Mouse (Mus musculus) embryo, embryonic 10.5 days (tissue): ENCODE data around the gene Fzd7.
A peak's percentile ranks its signal among the peaks of the same experiment; 100 is the strongest.
"Not testable (repeated sequence)": the region's sequence is repeated elsewhere in the genome, so short reads cannot be mapped to it uniquely, and the experiment has no call there.

Experiments used
- DNase-seq: peaks from one replicate; pipeline ENCODE4 v3.0.0-alpha.2; 2015; ENCODE audit warnings: low spot score

Fzd7 gene

GRCm38 (mm10) chr1:59482331-59482695, at the start of gene Fzd7:
TSS of gene Fzd7 (plus strand) at chr1:59482424.
- no peak for DNase-seq

- no peak for DNase-seq
Measured at GRCm38 (mm10) chr1:59433296-59433695, 48.9 kb upstream of the Fzd7 start.

- no peak for DNase-seq
Measured at GRCm38 (mm10) chr1:59434071-59434470, 48.2 kb upstream of the Fzd7 start.

GRCm38 (mm10) chr1:59435270-59435669, 47.0 kb upstream of the Fzd7 start:
- DNase-seq = no peak

- no peak for DNase-seq
Measured at GRCm38 (mm10) chr1:59436321-59436720, 45.9 kb upstream of the Fzd7 start.

- DNase-seq = peak; percentile 85
Measured at GRCm38 (mm10) chr1:59437927-59438326, 44.3 kb upstream of the Fzd7 start.

GRCm38 (mm10) chr1:59438330-59438729, 43.9 kb upstream of the Fzd7 start:
- DNase-seq = peak; percentile 60

GRCm38 (mm10) chr1:59439252-59439651, 43.0 kb upstream of the Fzd7 start:
- no peak for DNase-seq

- DNase-seq = no peak
Measured at GRCm38 (mm10) chr1:59439941-59440340, 42.3 kb upstream of the Fzd7 start.

- DNase-seq = not testable (repeated sequence)
Measured at GRCm38 (mm10) chr1:59442721-59443120, 39.5 kb upstream of the Fzd7 start.

- no peak for DNase-seq
Measured at GRCm38 (mm10) chr1:59444127-59444660, 38.0 kb upstream of the Fzd7 start.

- DNase-seq = no peak
Measured at GRCm38 (mm10) chr1:59445242-59445641, 37.0 kb upstream of the Fzd7 start.

- DNase-seq = no peak
Measured at GRCm38 (mm10) chr1:59448497-59449270, 33.5 kb upstream of the Fzd7 start.

- peak; percentile 59 for DNase-seq
Measured at GRCm38 (mm10) chr1:59449423-59449822, 32.8 kb upstream of the Fzd7 start.

GRCm38 (mm10) chr1:59450896-59451295, 31.3 kb upstream of the Fzd7 start:
- DNase-seq = no peak

- peak; percentile 81 for DNase-seq
Measured at GRCm38 (mm10) chr1:59451584-59451983, 30.6 kb upstream of the Fzd7 start.

- DNase-seq = no peak
Measured at GRCm38 (mm10) chr1:59456825-59457224, 25.4 kb upstream of the Fzd7 start.

- no peak for DNase-seq
Measured at GRCm38 (mm10) chr1:59457873-59458272, 24.4 kb upstream of the Fzd7 start.

- peak; percentile 51 for DNase-seq
Measured at GRCm38 (mm10) chr1:59458886-59459285, 23.3 kb upstream of the Fzd7 start.

GRCm38 (mm10) chr1:59464696-59465639, 17.3 kb upstream of the Fzd7 start:
- no peak for DNase-seq

GRCm38 (mm10) chr1:59465640-59466008, 16.6 kb upstream of the Fzd7 start:
- no peak for DNase-seq

- DNase-seq = no peak
Measured at GRCm38 (mm10) chr1:59469170-59469569, 13.1 kb upstream of the Fzd7 start.

- no peak for DNase-seq
Measured at GRCm38 (mm10) chr1:59470766-59471165, 11.5 kb upstream of the Fzd7 start.
